Mouse (Mus musculus) spleen, adult 12 weeks (tissue): ENCODE measurements at regions not wholly inside any gene's neighbourhood (a gene's known extent, or its start where the extent isn't known, plus 50 kb on each side); places are given as distances from the start of the nearest gene placed in this dataset.

Experiments
- DNase-seq: peaks from one replicate; pipeline ENCODE4 v3.0.0; 2022; ENCODE audit warnings: low spot score

DNA sequence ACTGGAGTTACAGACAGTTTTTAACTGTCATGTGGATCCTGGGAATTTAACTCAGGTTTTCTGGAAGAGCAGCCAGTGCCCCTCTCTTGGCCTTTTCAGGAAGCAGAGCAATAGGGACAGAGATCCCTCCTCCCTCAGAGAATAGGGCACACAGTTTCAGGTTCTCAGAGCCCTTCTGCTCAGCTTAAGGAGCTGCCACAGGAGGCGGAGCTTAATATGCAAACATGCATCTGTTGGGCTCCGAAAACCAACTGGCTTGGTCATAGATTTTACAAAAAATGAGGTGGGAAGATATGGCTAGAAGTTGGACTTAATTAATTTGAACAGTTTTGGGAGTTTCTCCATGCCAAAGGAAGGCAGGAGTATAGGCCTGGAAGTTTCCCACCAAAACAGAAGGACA lies 61.9 kb upstream of the Znrf2 start:
- DNase-seq = no peak

DNA sequence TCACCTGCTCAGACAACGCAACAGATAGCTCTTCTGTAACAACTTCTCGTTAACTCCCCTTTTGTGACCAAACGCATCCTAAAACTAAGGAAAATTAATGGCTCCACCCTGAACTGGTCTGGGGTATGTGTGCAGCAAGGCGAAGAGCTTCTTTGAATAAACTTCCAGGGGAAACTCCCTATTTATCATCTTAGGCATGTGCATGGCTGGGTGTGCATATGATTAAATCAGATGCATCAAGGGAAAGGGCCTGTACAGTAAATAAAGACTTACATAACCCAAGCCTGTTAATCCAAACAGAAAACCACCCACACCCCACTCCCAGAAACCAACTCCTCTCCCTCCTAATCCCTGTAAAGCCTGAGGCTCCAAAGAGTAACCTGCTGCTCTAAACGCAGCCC lies 59.2 kb upstream of the Znrf2 start:
- DNase-seq = no peak

DNA sequence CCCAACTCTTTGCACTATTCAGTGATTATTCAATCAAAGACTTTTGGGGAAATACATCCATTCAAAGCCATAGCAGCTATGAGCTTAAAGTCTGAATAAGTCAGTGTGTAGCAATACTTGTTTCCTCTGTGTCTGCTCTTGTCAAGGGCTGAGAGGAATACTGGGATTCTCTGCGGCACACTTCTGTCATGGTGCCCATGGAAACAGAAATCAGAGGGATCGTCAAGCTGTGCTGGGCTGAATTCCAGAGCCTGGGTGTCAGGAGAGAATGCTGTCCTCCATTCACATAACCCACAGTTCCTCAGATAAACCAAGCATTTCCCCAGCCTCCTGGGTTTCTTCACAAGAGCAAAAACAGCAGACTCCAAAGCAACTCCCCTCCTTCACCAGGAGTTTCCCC lies 58.6 kb upstream of the Znrf2 start:
- no peak for DNase-seq

DNA sequence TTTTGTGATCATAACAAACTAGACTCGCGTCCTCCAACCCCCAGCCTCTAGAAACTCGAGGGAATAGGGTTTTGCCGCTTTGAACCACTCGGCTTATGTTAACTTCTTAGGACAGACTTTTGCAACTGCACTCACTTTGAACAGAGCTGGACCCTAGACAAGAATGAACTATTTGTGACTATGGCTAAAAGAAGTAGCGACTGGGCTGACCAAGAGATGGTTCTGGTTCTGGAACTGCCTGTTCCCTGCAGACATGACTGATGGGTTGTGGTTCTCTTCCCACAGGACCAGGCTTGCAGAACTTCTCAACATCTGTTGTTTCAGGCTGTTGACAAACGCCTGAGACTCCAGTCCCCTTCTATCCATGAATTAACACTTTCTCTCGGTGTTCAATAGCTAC lies 57.5 kb upstream of the Znrf2 start:
- DNase-seq = no peak

DNA sequence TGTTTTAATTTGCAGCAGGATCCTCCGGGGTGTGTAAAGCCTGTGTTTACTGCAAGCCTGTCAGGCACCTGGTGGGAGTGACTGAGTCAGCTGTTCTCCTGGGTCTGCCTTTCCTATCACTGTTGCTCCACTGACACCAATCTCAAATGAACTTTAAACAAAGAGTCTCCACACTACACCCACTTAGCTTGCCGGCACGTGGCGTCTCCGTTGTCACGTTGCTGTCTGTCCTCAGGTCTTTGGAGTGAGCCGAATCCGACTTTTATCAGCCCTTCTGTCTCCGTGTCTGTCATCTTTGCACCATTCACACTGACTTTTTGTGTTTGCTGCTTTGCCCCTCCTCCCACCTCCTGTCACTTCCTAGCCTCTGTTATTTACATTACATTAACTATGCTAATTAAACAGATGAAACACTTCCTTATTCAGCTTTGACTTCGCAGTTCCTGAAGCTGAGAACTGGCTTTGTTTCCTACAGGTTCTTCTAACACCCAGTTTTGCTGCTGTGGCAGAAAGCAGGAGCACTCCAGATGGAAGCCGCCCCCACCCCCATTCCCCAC lies 56.7 kb upstream of the Znrf2 start:
- DNase-seq = peak; percentile 11

DNA sequence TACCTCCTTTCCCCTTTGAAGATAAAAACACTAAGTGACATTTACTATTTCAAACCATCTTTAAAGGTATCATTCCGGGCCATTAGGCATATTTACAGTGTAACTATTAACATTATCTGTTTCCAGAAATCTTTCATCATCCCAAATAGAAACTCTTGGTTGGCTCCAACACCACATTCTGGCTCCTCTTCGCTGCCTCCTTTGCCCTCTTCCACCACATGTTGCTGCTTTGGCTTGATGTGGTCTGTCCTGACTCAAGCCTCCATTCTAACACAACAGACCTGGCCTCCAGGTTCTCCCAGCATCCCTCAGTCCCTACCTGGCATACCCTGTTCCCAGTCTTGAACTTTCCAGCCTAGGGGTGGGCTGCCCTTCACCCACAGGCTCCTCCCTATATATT lies 56.2 kb upstream of the Znrf2 start:
- no peak for DNase-seq

DNA sequence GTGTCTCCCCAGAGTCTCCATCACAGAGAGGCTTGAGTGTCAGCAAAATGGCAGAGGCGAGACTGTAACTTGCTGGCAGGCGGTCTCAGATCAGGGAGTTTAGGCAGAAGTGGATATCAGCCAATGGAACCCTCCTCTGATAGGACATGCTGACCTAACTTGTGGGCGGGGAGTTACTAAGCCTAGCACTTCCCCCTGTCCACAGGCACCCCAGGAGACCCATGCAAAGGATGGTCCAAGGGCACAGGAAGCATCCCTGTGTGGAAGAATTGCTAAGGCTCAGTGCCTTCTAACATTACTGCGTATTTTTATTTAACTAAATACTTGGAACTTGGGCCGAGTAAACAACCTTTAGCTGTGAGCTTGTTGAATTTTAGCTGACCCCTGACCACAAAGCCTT lies 54.7 kb upstream of the Znrf2 start:
- DNase-seq = no peak

DNA sequence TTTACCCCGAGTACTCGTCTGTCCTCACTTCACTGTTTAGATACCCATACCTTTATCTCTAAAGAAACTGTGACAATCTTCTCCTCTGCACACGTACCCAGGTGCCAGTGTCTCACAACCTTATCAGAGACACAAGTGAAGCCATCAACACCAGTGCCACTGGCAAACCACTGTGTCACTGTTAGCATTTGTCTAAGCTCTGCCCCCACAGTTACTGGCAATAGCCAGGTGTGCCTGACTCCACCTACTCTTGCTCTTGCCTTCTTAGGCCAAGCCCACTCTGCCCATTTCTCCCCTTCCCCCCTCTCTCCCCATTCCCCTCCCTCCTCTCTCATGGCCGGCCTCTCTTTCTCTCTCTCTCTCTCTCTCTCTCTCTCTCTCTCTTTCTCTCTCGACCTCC lies 54.2 kb upstream of the Znrf2 start:
- no peak for DNase-seq

DNA sequence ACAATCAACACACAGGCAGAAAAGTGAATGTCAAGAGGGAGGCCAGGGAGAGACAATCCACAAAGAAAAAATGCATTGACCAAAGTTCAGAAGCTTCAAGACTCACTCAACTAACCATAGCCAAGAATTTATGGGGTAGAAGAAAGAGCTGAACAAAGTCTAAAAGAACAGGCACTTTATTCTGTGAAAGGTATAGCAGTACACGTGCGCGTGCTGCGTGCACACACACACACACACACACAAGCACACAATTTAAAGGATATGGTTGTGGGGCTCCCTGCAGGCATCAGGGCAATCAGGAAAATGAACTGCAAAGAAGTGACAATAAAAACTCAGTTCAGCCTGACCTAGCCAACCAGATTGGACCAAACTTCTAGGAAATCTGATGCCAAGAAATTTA lies 53.0 kb upstream of the Znrf2 start:
- DNase-seq = no peak

DNA sequence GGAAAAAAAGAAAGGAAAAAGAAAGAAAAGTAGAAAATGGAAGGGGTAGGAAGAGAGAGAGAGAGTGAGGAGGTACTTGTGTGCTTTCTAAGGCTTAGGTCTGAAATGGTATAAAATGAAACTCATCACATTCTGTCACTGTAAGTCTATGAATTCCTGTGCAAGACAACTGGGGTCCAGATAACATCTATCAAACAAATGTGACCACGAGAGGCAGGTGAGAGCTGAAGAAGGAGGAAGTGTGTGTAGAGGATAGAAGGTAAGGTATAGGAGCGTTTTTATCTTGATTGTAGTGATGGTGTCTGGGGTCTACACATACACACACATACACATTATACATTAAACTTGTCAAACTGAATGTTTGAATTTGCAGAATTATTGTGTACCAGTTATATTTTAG lies 51.0 kb upstream of the Znrf2 start:
- DNase-seq = no peak

DNA sequence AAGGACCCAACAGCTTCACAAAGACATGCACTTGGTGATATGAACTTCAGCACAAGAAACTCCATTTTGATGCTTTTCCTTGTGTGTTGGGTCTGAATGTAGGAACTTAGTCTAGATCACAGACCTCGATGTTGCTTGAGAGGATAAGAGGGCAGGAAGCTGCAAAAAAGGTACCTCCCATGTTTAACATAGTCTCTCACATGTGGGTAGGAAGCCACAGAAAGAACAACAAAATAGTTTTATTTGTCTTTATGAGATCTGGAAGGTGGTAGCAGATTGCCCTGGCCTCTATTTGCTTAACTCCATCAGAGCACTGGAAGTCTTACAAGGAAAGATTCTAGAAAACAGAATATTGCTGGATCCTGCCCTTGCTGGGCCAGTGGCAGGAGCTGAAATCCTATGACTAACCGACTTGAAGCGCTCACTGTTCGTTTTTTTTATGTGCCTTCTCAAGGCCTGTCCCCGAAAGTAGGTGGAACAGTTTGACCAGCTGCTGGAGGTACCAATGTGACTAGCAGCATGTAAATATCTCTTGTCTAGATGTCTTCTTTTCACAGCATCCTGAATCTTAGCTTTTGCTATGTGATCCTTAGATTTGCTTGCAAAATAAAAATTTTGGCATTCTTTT lies 50.1 kb upstream of the Znrf2 start:
- DNase-seq = no peak
